Mouse (Mus musculus) splenic B cell, adult 2 months (primary cell): ENCODE measurements around the gene Arhgap23.

ENCODE experiments used
- DNase-seq: peaks from one replicate; pipeline ENCODE4 v3.0.0-alpha.2; 2011; ENCODE audit warnings: low read depth, low spot score
- H3K27me3 ChIP-seq: 2 replicates; pipeline ENCODE4 v1.6.1; 2012; ENCODE audit warnings: mild to moderate bottlenecking, low read length, moderate library complexity, mixed read lengths; ENCODE audit not compliant: control insufficient read depth, poor library complexity, insufficient read depth, severe bottlenecking
- H3K36me3 ChIP-seq: 2 replicates; pipeline ENCODE4 v1.6.1; 2012; ENCODE audit warnings: mild to moderate bottlenecking, low read length, moderate library complexity, mixed read lengths; ENCODE audit not compliant: control insufficient read depth, poor library complexity, insufficient read depth, severe bottlenecking

The Arhgap23 gene

GRCm38 (mm10) chr11:97418834-97419539 lies 3.7 kb downstream of the Arhgap23 start:
- H3K36me3 ChIP-seq = no peaks in the 10 kb centered on the region
- H3K27me3 ChIP-seq = no peaks in the 10 kb centered on the region
- DNase-seq = no peak

GRCm38 (mm10) chr11:97419540-97419900 lies 4.2 kb downstream of the Arhgap23 start:
- no peak for DNase-seq
- H3K36me3 ChIP-seq = no peaks in the 10 kb centered on the region
- H3K27me3 ChIP-seq = no peaks in the 10 kb centered on the region

GRCm38 (mm10) chr11:97422507-97422906 lies 7.2 kb downstream of the Arhgap23 start:
- no peak for DNase-seq
- Histone ChIP-seq H3K27me3 (no peaks in the 10 kb centered on the region), H3K36me3 (no peaks in the 10 kb centered on the region)

GRCm38 (mm10) chr11:97424092-97424692 lies 8.9 kb downstream of the Arhgap23 start:
- Histone ChIP-seq H3K36me3 (no peaks in the 10 kb centered on the region), H3K27me3 (no peaks in the 10 kb centered on the region)
- DNase-seq = no peak

- Histone ChIP-seq H3K27me3 (no peaks in the 10 kb centered on the region), H3K36me3 (no peaks in the 10 kb centered on the region)
- DNase-seq = no peak
These were observed 9.5 kb downstream of the Arhgap23 start for GRCm38 (mm10) chr11:97424802-97425201.

- Histone ChIP-seq H3K36me3 (no peaks in the 10 kb centered on the region), H3K27me3 (no peaks in the 10 kb centered on the region)
- DNase-seq = peak; percentile 84
These were observed 12.7 kb downstream of the Arhgap23 start for GRCm38 (mm10) chr11:97427794-97428725.

- H3K27me3 ChIP-seq = no peaks in the 10 kb centered on the region
- no peak for DNase-seq
- no peaks in the 10 kb centered on the region for H3K36me3 ChIP-seq
These were observed 13.4 kb downstream of the Arhgap23 start for GRCm38 (mm10) chr11:97428726-97429077.

- H3K27me3 ChIP-seq = no peaks in the 10 kb centered on the region
- H3K36me3 ChIP-seq = no peaks in the 10 kb centered on the region
- no peak for DNase-seq
These were observed 14.3 kb downstream of the Arhgap23 start for GRCm38 (mm10) chr11:97429615-97430014.

GRCm38 (mm10) chr11:97432015-97432414 lies 16.7 kb downstream of the Arhgap23 start:
- H3K36me3 ChIP-seq = no peaks in the 10 kb centered on the region
- no peaks in the 10 kb centered on the region for H3K27me3 ChIP-seq
- peak; percentile 78 for DNase-seq

GRCm38 (mm10) chr11:97432983-97433539 lies 17.7 kb downstream of the Arhgap23 start:
- Histone ChIP-seq H3K36me3 (no peaks in the 10 kb centered on the region), H3K27me3 (no peaks in the 10 kb centered on the region)
- DNase-seq = no peak

GRCm38 (mm10) chr11:97434121-97434520 lies 18.8 kb downstream of the Arhgap23 start:
- Histone ChIP-seq H3K27me3 (no peaks in the 10 kb centered on the region), H3K36me3 (no peaks in the 10 kb centered on the region)
- no peak for DNase-seq

GRCm38 (mm10) chr11:97434704-97435454 lies 19.5 kb downstream of the Arhgap23 start:
- Histone ChIP-seq H3K27me3 (no peaks in the 10 kb centered on the region), H3K36me3 (no peaks in the 10 kb centered on the region)
- DNase-seq = peak; percentile 88

GRCm38 (mm10) chr11:97435808-97436491 lies 20.6 kb downstream of the Arhgap23 start:
- Histone ChIP-seq H3K36me3 (no peaks in the 10 kb centered on the region), H3K27me3 (no peaks in the 10 kb centered on the region)
- DNase-seq = peak; percentile 35

- Histone ChIP-seq H3K27me3 (no peaks in the 10 kb centered on the region), H3K36me3 (no peaks in the 10 kb centered on the region)
- no peak for DNase-seq
These were observed 22.4 kb downstream of the Arhgap23 start for GRCm38 (mm10) chr11:97437745-97438144.
